Mouse (Mus musculus) neural tube, embryonic 11.5 days (tissue): ENCODE data around the gene Aup1. TPM values are rescaled to one million over a fixed set of nuclear protein-coding genes. Genes with fewer than 3 reads are reported as not detected.

ENCODE experiments used
- ATAC-seq: fragments of 200-750 bp; cut with Nextera tagmentation; 2 replicates; pipeline ENCODE4 v1.8.0; 2017; ENCODE audit warnings: moderate number of reproducible peaks, mild to moderate bottlenecking, moderate TSS enrichment, moderate library complexity; ENCODE audit not compliant: insufficient read depth, low FRiP score, low TSS enrichment
- DNase-seq: peaks from one replicate; pipeline ENCODE4 v3.0.0-alpha.2; 2015; ENCODE audit warnings: low spot score
- H3K27ac ChIP-seq: fragments of 300-500 bp; sonication (generic); 2 replicates; pipeline ENCODE4 v1.5.1; 2014; ENCODE audit warnings: low read depth, mild to moderate bottlenecking, low read length
- H3K27me3 ChIP-seq: fragments of 300-500 bp; sonication (generic); 2 replicates; pipeline ENCODE4 v1.6.1; 2014; ENCODE audit warnings: mild to moderate bottlenecking, low read length, mixed read lengths; ENCODE audit not compliant: control insufficient read depth, insufficient read depth
- H3K36me3 ChIP-seq: fragments of 300-500 bp; sonication (generic); 2 replicates; pipeline ENCODE4 v1.6.1; 2014; ENCODE audit warnings: mild to moderate bottlenecking, low read length, moderate library complexity, mixed read lengths; ENCODE audit not compliant: control insufficient read depth, insufficient read depth
- H3K4me1 ChIP-seq: fragments of 300-500 bp; sonication (generic); 2 replicates; pipeline ENCODE4 v1.6.1; 2014; ENCODE audit warnings: low read length, mixed read lengths; ENCODE audit not compliant: control insufficient read depth, insufficient read depth
- H3K4me2 ChIP-seq: fragments of 300-500 bp; sonication (generic); 2 replicates; pipeline ENCODE4 v1.6.1; 2014; ENCODE audit warnings: low read depth, mild to moderate bottlenecking, moderate library complexity
- H3K4me3 ChIP-seq: fragments of 300-500 bp; sonication (generic); 2 replicates; pipeline ENCODE4 v1.5.1; 2014; ENCODE audit warnings: low read depth, low read length
- H3K9ac ChIP-seq: fragments of 300-500 bp; sonication (generic); 2 replicates; pipeline ENCODE4 v1.6.1; 2014; ENCODE audit warnings: mild to moderate bottlenecking, low read length
- H3K9me3 ChIP-seq: fragments of 300-500 bp; sonication (generic); 2 replicates; pipeline ENCODE4 v1.6.1; 2016; ENCODE audit warnings: low read length; ENCODE audit not compliant: control insufficient read depth
- WGBS: fragments of 180-500 bp; shearing (Covaris S2); extraction: QIAGEN DNeasy Blood & Tissue Kit; methylation state at CpG from one replicate; pipeline ENCODE4 v1.1.7; 2014; 5-methylcytosine and 5-hydroxymethylcytosine counted together
- polyA plus RNA-seq: library from polyadenylated mRNA; unstranded; fragments of >200 nt; fragmentation: Nextera tagmentation; extraction: Ambion mirVana; gene quantifications from 2 replicates; pipeline ENCODE4 v1.2.1, GENCODE M21; 2014

Aup1 gene
- polyA plus RNA-seq, 1 experiment from 2014 or later, result 122 TPM

DNA sequence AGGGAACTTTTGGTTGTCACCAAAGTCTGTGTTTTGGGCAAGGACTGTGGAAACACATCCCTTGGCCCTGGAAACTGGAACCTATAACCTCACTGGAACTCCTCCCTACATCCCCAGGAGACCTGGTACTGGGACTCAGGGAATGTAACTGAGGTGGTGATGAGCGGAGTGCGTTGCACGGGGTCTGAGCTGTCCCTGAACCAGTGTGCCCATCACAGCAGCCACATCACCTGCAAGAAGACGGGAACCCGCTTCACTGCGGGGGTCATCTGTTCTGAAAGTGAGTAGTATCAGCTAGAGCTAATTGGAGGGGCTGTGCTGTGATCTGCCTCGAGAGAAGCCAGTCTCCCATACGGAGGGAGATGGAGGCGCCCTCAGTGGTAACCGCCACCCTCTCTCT lies 5.0 kb upstream of the Aup1 start:
- H3K4me1 ChIP-seq, result peaks cover 9% of the 10 kb centered on the region
- ATAC-seq (no peak), DNase-seq (no peak)
- H3K9me3 ChIP-seq, result no peaks in the 10 kb centered on the region
- H3K4me3 ChIP-seq, result no peak overlapping the region
- no peaks in the 10 kb centered on the region for H3K27me3 ChIP-seq
- H3K9ac ChIP-seq, result no peak overlapping the region
- H3K27ac ChIP-seq, result no peak overlapping the region
- no peak overlapping the region for H3K4me2 ChIP-seq
- 70% methylated on average over 10 of the region's 10 CpGs for WGBS
- peaks cover 3% of the 10 kb centered on the region; the same call in 1 of the 2 replicates for H3K36me3 ChIP-seq

DNA sequence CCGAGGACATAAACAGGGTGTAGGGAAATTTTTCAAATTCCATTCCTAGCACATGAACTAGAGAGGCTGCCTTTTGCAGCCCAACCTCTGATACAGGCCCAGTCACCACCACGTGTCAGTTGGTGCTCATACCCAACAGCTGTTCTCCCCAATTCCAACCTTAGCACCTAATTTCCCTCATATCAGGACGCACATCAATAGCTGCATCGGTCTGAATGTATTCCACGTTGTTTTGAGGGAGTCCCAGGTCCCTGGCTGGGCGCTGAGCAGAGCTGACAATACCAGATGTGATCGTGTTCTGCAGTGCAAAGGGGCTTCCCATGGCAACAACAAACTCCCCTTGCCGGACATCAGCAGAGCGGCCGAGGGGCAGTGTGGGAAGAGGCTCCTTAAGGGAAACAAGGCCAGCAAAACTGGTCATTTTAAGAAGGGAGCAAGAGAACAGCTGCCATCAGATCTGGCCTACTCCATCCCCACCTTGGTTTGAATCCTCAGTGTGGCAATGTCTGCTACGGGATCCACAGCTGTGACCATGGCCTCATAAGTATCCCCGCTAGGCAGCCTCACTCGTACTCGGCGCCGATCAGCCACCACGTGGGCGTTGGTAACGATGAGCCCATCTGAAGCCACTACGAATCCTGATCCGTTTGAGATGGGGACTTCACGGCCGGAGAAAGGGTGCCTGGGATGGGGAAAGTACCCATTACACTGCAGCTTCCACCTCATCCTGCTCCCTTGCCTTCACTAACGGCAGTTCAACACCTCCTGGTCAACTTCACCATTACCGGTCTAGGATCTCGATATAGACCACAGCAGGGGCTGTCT lies 973 bp upstream of the Aup1 start:
- Histone ChIP-seq H3K36me3 (peaks cover 3% of the 10 kb centered on the region), H3K27ac (0 out of 2 replicates have a peak overlapping the region, but pooled peaks have one; percentile 17)
- WGBS, result 3% methylated on average over 26 of the region's 26 CpGs

DNA sequence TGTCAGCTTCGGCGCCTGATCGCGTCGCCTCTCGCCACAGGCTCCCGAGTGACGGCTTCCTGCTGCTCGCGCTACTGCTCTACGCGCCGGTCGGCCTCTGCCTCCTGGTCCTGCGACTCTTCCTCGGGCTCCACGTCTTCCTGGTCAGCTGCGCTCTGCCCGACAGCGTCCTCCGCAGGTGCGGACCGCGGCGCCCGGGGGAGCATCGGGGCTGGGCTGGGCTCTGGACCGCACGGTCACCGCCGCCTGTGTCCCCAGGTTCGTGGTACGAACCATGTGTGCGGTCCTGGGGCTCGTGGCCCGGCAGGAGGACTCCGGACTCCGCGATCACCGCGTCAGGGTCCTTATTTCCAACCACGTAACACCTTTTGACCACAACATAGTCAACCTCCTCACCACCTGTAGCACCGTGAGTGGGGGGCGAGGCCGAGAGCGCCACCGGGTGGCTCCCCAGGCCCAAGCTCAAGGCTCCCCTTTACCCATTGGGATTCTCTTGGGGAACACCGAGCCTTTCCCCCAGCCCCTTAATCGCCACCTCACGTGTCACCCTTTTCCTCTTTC lies 630 bp downstream of the Aup1 start, which contains the start of gene Htra2:
Gene Htra2 (minus strand): TSS at position 403 of the 561 bp plus-strand sequence.
- H3K4me2 ChIP-seq, result peak within 1 kb of the TSS; percentile 87
- no peaks in the 10 kb centered on the region for H3K27me3 ChIP-seq
- peak within 1 kb of the TSS; percentile 65 for H3K27ac ChIP-seq
- under 1% methylated on average over 50 of the region's 50 CpGs for WGBS
- DNase-seq (no peak), ATAC-seq (peak; percentile 51)
- H3K4me3 ChIP-seq, result peak within 1 kb of the TSS; percentile 96
- H3K4me1 ChIP-seq, result peaks cover 15% of the 10 kb centered on the region
- H3K9me3 ChIP-seq, result no peaks in the 10 kb centered on the region
- H3K36me3 ChIP-seq, result peaks cover 3% of the 10 kb centered on the region
- H3K9ac ChIP-seq, result peak within 1 kb of the TSS; percentile 92

More for the DNA sequence above, 973 bp upstream of the Aup1 start:
- Histone ChIP-seq H3K27me3 (no peaks in the 10 kb centered on the region), H3K4me2 (peak overlapping the region; percentile 87), H3K9ac (peak overlapping the region; percentile 92), H3K4me1 (peaks cover 15% of the 10 kb centered on the region), H3K4me3 (peak overlapping the region; percentile 96), H3K9me3 (no peaks in the 10 kb centered on the region)
- ATAC-seq (peak; percentile 4; the same call in 1 of the 2 replicates), DNase-seq (peak; percentile 60)

DNA sequence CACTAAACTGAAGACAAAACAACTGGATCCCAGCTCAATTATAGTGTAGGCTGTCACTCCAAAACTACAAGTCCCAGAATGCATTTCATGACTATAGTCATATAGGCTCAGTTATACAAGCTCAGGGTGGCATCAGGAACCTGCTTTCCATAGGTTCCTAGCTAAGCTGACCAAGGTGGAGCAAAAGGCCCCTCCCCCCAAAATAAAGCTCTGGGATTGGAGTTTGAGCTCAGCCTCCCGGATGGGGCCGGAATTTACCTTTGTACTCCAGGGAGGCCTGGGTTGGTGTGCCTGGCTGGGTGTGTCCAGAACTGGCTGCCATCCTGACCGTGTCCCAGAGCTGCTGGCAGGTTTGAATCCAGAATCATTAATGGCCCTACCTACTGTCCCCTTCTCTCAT lies 3.5 kb downstream of the Aup1 start, which contains the start of gene Dqx1:
Gene Dqx1 (plus strand): TSS at position 55 of the 400 bp plus-strand sequence.
- DNase-seq, result no peak
- Histone ChIP-seq H3K4me2 (no peak within 1 kb of the TSS), H3K9ac (no peak within 1 kb of the TSS), H3K27me3 (peaks cover 5% of the 10 kb centered on the region), H3K4me3 (no peak within 1 kb of the TSS), H3K4me1 (peaks cover 11% of the 10 kb centered on the region), H3K36me3 (no peaks in the 10 kb centered on the region; the same call in none of the 2 replicates), H3K27ac (no peak within 1 kb of the TSS), H3K9me3 (no peaks in the 10 kb centered on the region)
- no peak for ATAC-seq
- WGBS, result 46% methylated on average over 3 of the region's 3 CpGs

DNA sequence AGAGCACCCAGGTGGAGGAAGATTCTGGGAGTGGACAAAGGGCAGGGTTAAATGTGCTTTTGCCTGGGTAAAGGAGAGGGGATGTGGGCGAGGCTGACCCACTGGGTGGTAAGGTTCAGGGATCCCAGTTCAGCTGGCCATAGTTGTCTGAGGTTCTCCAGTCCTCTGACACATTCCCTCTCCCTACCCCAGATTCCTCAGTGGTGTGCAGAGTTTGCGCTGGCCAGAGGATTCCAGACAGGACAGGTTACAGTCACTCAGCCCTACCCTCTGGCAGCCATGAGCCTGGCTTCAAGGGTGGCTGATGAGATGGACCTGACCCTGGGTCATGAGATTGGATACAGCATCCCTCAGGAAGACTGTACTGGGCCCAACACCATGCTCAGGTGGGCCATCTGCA lies 4.4 kb downstream of the Aup1 start:
- Histone ChIP-seq H3K9me3 (no peaks in the 10 kb centered on the region), H3K4me1 (peaks cover 6% of the 10 kb centered on the region; the same call in 1 of the 2 replicates), H3K4me2 (no peak overlapping the region), H3K9ac (no peak overlapping the region), H3K36me3 (no peaks in the 10 kb centered on the region; the same call in none of the 2 replicates), H3K27ac (no peak overlapping the region), H3K27me3 (peaks cover 14% of the 10 kb centered on the region), H3K4me3 (no peak overlapping the region)
- no peak for DNase-seq
- no peak for ATAC-seq
- WGBS, result 80% methylated on average over 2 of the region's 2 CpGs

DNA sequence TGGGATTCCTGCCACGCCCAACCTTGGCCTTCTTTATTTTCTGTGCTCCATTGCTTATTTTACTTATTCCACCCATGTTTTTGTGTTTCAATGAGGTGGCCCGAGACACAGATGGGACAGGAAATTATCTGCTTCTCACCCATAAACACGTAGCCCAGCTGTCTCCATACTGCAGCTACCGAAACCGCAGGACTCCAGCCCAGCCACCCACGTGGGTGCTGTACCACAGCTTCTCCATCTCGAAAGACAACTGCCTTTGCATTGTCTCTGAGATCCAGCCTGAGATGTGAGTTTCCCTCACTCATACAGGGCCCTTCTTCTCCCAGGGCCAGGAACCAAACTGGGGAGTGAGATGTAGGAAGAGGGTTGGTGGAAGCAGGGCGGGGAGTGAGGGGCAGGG lies 11.7 kb downstream of the Aup1 start:
- ATAC-seq, result no peak
- Histone ChIP-seq H3K4me3 (no peak overlapping the region), H3K27me3 (peaks cover 84% of the 10 kb centered on the region), H3K9ac (no peak overlapping the region), H3K4me1 (peaks cover 7% of the 10 kb centered on the region; the same call in 1 of the 2 replicates), H3K27ac (no peak overlapping the region), H3K9me3 (no peaks in the 10 kb centered on the region), H3K4me2 (no peak overlapping the region), H3K36me3 (no peaks in the 10 kb centered on the region)
- no peak for DNase-seq
- WGBS, result 42% methylated on average over 8 of the region's 8 CpGs

DNA sequence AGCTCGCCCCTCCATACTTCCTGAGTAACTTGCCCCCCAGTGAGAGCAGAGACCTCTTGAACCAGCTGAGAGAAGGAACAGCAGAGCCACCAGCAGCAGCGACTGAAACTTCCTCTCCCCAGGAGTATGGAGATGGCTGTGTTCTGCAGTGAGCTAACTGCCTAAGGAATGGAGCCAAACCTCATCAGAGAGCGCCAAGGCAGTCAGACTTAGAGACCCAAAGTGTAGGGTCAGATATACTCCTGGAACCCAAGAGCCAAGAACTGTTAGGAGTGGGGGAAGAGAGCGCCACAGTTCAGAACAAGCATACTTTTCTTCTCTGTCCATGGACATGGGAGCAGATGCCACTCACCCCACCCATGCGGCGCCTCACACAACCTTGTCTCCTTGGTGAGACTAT lies 12.1 kb downstream of the Aup1 start:
- Histone ChIP-seq H3K27ac (no peak overlapping the region), H3K4me3 (no peak overlapping the region), H3K9ac (no peak overlapping the region), H3K27me3 (peaks cover 89% of the 10 kb centered on the region), H3K4me2 (no peak overlapping the region), H3K4me1 (peaks cover 7% of the 10 kb centered on the region; the same call in 1 of the 2 replicates), H3K9me3 (no peaks in the 10 kb centered on the region), H3K36me3 (no peaks in the 10 kb centered on the region)
- DNase-seq, result no peak
- no peak for ATAC-seq
- WGBS, result 31% methylated on average over 6 of the region's 6 CpGs

DNA sequence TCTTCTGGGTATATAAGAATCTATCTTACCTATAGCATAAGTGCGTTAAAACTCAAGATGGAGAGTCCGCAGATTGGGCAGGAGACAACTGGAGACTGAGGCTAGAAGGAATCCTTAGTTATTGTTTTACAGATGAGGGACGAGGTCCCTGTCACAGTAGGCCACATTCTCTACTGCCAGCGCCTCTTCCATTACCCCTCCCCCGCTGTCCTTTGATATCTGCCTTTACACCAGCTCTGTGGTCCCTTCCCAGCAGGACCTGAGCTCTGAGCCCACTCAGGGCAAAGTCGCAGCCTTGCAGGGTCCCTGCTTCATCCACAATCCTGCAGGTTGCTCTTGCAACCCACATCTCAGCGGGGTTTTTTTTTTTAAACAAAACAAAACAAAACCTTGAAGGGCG lies 13.9 kb downstream of the Aup1 start:
- peaks cover 95% of the 10 kb centered on the region for H3K27me3 ChIP-seq
- H3K9me3 ChIP-seq, result no peaks in the 10 kb centered on the region
- no peak overlapping the region for H3K9ac ChIP-seq
- peaks cover 7% of the 10 kb centered on the region; the same call in 1 of the 2 replicates for H3K4me1 ChIP-seq
- H3K4me2 ChIP-seq, result peak overlapping the region; percentile 24; the same call in 1 of the 2 replicates
- no peak overlapping the region for H3K27ac ChIP-seq
- DNase-seq (no peak), ATAC-seq (no peak)
- H3K4me3 ChIP-seq, result peak overlapping the region; percentile 28; the same call in 1 of the 2 replicates
- WGBS, result 3% methylated on average over 8 of the region's 8 CpGs
- no peaks in the 10 kb centered on the region for H3K36me3 ChIP-seq
